Mouse (Mus musculus): Measurements from ENCODE around the gene Sod1. TPM values are rescaled to one million over a fixed set of nuclear protein-coding genes. Genes with fewer than 3 reads are reported as not detected.
"Not testable (repeated sequence)": the region's sequence is repeated elsewhere in the genome, so short reads cannot be mapped to it uniquely, and the experiment has no call there.

Sod1 gene
- polyA plus RNA-seq, 1 experiment from 2014 or later = 1,400 TPM

GRCm38 (mm10) chr16:90229897-90230296 lies 9.3 kb downstream of the Sod1 start:
- 80% methylated on average over 6 of the region's 6 CpGs for WGBS (ENCODE audit: insufficient replicate concordance)
- peaks cover 51% of the 10 kb centered on the region for H3K36me3 ChIP-seq

GRCm38 (mm10) chr16:90231302-90231701 lies 10.7 kb downstream of the Sod1 start:
- no peaks in the 10 kb centered on the region for H3K9me3 ChIP-seq (replicated peaks)
- H3K27ac ChIP-seq = no peak overlapping the region
- H3K27me3 ChIP-seq = no peaks in the 10 kb centered on the region
- no peak for ATAC-seq (ENCODE audit: low read depth)
- H3K9ac ChIP-seq = no peak overlapping the region
- DNase-seq = no peak
- H3K4me2 ChIP-seq = no peak overlapping the region
- H3K4me1 ChIP-seq (replicated peaks) = peaks cover 10% of the 10 kb centered on the region
- H3K4me3 ChIP-seq (replicated peaks) = no peak overlapping the region
- H3K36me3 ChIP-seq = peaks cover 43% of the 10 kb centered on the region
- WGBS (ENCODE audit: insufficient replicate concordance) = 76% methylated on average over 7 of the region's 7 CpGs

More at GRCm38 (mm10) chr16:90229897-90230296, 9.3 kb downstream of the Sod1 start:
- peaks cover 5% of the 10 kb centered on the region for H3K4me1 ChIP-seq (replicated peaks)
- no peaks in the 10 kb centered on the region for H3K9me3 ChIP-seq (replicated peaks)
- DNase-seq (no peak), ATAC-seq (ENCODE audit: low read depth) (0 out of 2 replicates have a peak, but pooled peaks have one; percentile 10)
- no peak overlapping the region for H3K9ac ChIP-seq
- H3K27ac ChIP-seq = no peak overlapping the region
- H3K27me3 ChIP-seq = no peaks in the 10 kb centered on the region
- H3K4me3 ChIP-seq (replicated peaks) = no peak overlapping the region
- no peak overlapping the region for H3K4me2 ChIP-seq

DNA sequence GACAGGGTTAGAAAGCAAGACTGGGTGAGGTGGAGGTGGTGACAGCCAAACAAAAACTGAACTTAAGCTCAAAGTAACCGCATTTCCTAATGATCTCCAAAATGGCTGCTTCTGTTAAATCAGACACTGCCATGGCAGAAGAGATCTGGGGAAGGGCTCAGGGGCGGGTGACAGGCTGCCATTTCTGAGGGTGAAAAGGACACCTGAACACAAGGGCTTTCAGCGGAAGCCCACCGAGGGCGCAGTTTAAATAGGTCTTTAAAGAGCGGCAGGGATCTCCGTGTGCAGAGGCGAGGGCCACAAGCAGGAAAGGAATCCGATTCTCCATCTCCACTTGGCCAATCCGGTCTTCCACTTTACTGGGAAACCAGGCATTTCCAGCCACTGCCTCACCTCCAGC lies 13.1 kb downstream of the Sod1 start:
- Histone ChIP-seq H3K4me1 (replicated peaks) (peaks cover 10% of the 10 kb centered on the region), H3K9ac (no peak overlapping the region), H3K27me3 (no peaks in the 10 kb centered on the region), H3K36me3 (peaks cover 28% of the 10 kb centered on the region), H3K4me2 (no peak overlapping the region), H3K27ac (no peak overlapping the region), H3K9me3 (replicated peaks) (no peaks in the 10 kb centered on the region), H3K4me3 (replicated peaks) (no peak overlapping the region)
- no peak for DNase-seq
- WGBS (ENCODE audit: insufficient replicate concordance) = 88% methylated on average over 10 of the region's 10 CpGs
- ATAC-seq (ENCODE audit: low read depth) = no peak

- Histone ChIP-seq H3K9me3 (replicated peaks) (no peaks in the 10 kb centered on the region), H3K9ac (no peak overlapping the region), H3K4me1 (replicated peaks) (peaks cover 10% of the 10 kb centered on the region), H3K27me3 (no peaks in the 10 kb centered on the region), H3K27ac (no peak overlapping the region), H3K4me3 (replicated peaks) (no peak overlapping the region), H3K36me3 (peaks cover 31% of the 10 kb centered on the region), H3K4me2 (no peak overlapping the region)
- 51% methylated on average over 6 of the region's 6 CpGs for WGBS (ENCODE audit: insufficient replicate concordance)
- no peak for DNase-seq
- ATAC-seq (ENCODE audit: low read depth) = no peak
These were observed 14.1 kb downstream of the Sod1 start for GRCm38 (mm10) chr16:90234617-90235016.

DNA sequence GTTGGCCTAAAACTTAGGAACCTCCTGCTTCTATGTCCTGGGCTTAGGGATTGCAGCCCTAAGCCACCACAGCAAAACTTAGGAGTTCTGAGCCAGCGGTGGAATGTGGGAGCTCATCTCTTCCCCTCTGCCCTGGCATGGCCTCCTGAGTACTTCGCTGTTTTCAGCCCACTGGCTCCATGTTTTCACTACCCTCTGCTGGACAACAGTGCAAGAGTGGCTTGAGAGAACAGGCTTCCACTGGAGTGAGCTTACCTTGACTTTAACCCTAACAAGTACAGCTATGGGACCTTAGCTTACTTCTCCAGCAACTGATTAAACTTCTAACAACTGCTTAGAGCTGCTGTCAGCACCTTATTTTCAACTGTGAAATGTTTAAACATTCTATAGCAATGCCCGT lies 14.6 kb downstream of the Sod1 start:
- ATAC-seq (ENCODE audit: low read depth) (no peak), DNase-seq (no peak)
- WGBS (ENCODE audit: insufficient replicate concordance) = 82% methylated on average over 3 of the region's 3 CpGs
- no peaks in the 10 kb centered on the region for H3K9me3 ChIP-seq (replicated peaks)
- no peak overlapping the region for H3K27ac ChIP-seq
- H3K27me3 ChIP-seq = no peaks in the 10 kb centered on the region
- no peak overlapping the region for H3K4me3 ChIP-seq (replicated peaks)
- peaks cover 31% of the 10 kb centered on the region for H3K36me3 ChIP-seq
- no peak overlapping the region for H3K9ac ChIP-seq
- H3K4me1 ChIP-seq (replicated peaks) = peaks cover 10% of the 10 kb centered on the region
- no peak overlapping the region for H3K4me2 ChIP-seq

GRCm38 (mm10) chr16:90239128-90239746 lies 18.7 kb downstream of the Sod1 start:
- Histone ChIP-seq H3K9me3 (replicated peaks) (no peaks in the 10 kb centered on the region), H3K27ac (no peak overlapping the region), H3K4me1 (replicated peaks) (peaks cover 10% of the 10 kb centered on the region), H3K4me2 (no peak overlapping the region), H3K4me3 (replicated peaks) (no peak overlapping the region), H3K36me3 (peaks cover 66% of the 10 kb centered on the region), H3K27me3 (no peaks in the 10 kb centered on the region), H3K9ac (no peak overlapping the region)
- no peak for DNase-seq
- no peak for ATAC-seq (ENCODE audit: low read depth)
- WGBS (ENCODE audit: insufficient replicate concordance) = 84% methylated on average over 6 of the region's 6 CpGs

GRCm38 (mm10) chr16:90241875-90242274 lies 21.3 kb downstream of the Sod1 start:
- Histone ChIP-seq H3K27me3 (no peaks in the 10 kb centered on the region), H3K9ac (no peak overlapping the region), H3K4me1 (replicated peaks) (no peaks in the 10 kb centered on the region), H3K4me3 (replicated peaks) (no peak overlapping the region), H3K9me3 (replicated peaks) (no peaks in the 10 kb centered on the region), H3K4me2 (no peak overlapping the region), H3K36me3 (peaks cover 86% of the 10 kb centered on the region), H3K27ac (no peak overlapping the region)
- DNase-seq = no peak
- 86% methylated on average over 4 of the region's 4 CpGs for WGBS (ENCODE audit: insufficient replicate concordance)
- ATAC-seq (ENCODE audit: low read depth) = no peak

GRCm38 (mm10) chr16:90242426-90243304 lies 22.1 kb downstream of the Sod1 start:
- no peak overlapping the region for H3K4me3 ChIP-seq (replicated peaks)
- H3K4me2 ChIP-seq = no peak overlapping the region
- no peaks in the 10 kb centered on the region for H3K27me3 ChIP-seq
- DNase-seq = no peak
- H3K4me1 ChIP-seq (replicated peaks) = no peaks in the 10 kb centered on the region
- H3K9ac ChIP-seq = no peak overlapping the region
- peaks cover 94% of the 10 kb centered on the region for H3K36me3 ChIP-seq
- no peak for ATAC-seq (ENCODE audit: low read depth)
- H3K9me3 ChIP-seq (replicated peaks) = no peaks in the 10 kb centered on the region
- WGBS (ENCODE audit: insufficient replicate concordance) = 85% methylated on average over 17 of the region's 17 CpGs
- H3K27ac ChIP-seq = no peak overlapping the region

- no peak overlapping the region for H3K4me2 ChIP-seq
- H3K9ac ChIP-seq = no peak overlapping the region
- DNase-seq (no peak), ATAC-seq (ENCODE audit: low read depth) (no peak)
- H3K4me3 ChIP-seq (replicated peaks) = no peak overlapping the region
- 89% methylated on average over 7 of the region's 7 CpGs for WGBS (ENCODE audit: insufficient replicate concordance)
- H3K36me3 ChIP-seq = peaks cover 95% of the 10 kb centered on the region
- H3K27me3 ChIP-seq = no peaks in the 10 kb centered on the region
- no peak overlapping the region for H3K27ac ChIP-seq
- H3K4me1 ChIP-seq (replicated peaks) = no peaks in the 10 kb centered on the region
- H3K9me3 ChIP-seq (replicated peaks) = no peaks in the 10 kb centered on the region
These were observed 29.5 kb downstream of the Sod1 start for GRCm38 (mm10) chr16:90250099-90250498.

DNA sequence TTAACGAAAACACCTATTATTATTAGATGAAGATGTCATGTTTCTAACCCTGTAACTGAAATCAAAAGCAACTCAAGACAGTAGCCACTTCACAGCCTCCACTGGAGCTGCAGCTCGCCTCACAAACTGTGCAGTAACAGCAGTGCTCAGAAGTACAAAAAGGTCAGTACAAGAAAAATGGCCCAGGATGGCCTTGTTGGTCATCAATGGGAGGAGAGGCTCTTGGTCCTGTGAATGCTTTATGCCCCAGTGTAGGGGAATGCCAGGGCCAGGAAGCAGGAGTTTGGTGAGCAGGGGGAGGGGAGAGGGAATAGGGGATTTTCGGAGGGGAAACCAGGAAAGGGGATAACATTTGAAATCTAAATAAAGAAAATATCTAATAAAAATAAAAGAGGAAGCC lies 30.7 kb downstream of the Sod1 start:
- not testable (repeated sequence) for ATAC-seq (ENCODE audit: low read depth); H3K27ac ChIP-seq; DNase-seq; H3K4me3 ChIP-seq (replicated peaks); H3K4me2 ChIP-seq; H3K27me3 ChIP-seq; H3K9ac ChIP-seq; H3K4me1 ChIP-seq (replicated peaks); H3K9me3 ChIP-seq (replicated peaks)
- peaks cover 91% of the 10 kb centered on the region for H3K36me3 ChIP-seq
- WGBS (ENCODE audit: insufficient replicate concordance) = 83% methylated on average over 3 of the region's 3 CpGs

DNA sequence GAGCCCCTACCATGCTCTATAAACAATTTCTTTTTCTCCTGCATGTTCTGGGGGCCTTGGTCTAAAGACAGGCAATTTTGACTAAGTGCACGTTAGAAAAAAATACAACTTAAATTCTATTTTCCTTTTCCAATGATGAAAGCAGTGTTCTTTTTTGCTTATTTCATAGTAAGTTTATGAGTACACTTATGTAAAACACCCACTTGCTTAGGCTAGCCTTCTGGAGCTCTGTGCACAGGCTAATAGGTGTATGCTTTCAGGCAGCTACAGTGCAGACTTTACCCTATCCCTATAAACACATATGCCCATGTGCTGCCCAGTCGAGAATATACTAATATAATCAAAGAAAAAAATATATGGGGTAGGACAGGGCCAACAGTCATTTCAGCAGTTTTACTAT lies 32.0 kb downstream of the Sod1 start:
- no peak for ATAC-seq (ENCODE audit: low read depth)
- no peak overlapping the region for H3K9ac ChIP-seq
- no peak for DNase-seq
- 85% methylated on average over 2 of the region's 2 CpGs for WGBS (ENCODE audit: insufficient replicate concordance)
- no peaks in the 10 kb centered on the region for H3K4me1 ChIP-seq (replicated peaks)
- H3K27ac ChIP-seq = no peak overlapping the region
- H3K4me3 ChIP-seq (replicated peaks) = no peak overlapping the region
- no peaks in the 10 kb centered on the region for H3K9me3 ChIP-seq (replicated peaks)
- no peak overlapping the region for H3K4me2 ChIP-seq
- no peaks in the 10 kb centered on the region for H3K27me3 ChIP-seq
- H3K36me3 ChIP-seq = peaks cover 93% of the 10 kb centered on the region
